Mouse (Mus musculus): Measurements from ENCODE around the gene Ndrg2. TPM values are rescaled to one million over a fixed set of nuclear protein-coding genes. Genes with fewer than 3 reads are reported as not detected.

Ndrg2 gene
- polyA plus RNA-seq, 1 experiment: 0.44 TPM

GRCm38 (mm10) chr14:51915030-51915429 is 1.1 kb upstream of the Ndrg2 start:
- Histone ChIP-seq H3K9me3 (no peaks in the 10 kb centered on the region), H3K36me3 (replicated peaks; ENCODE audit: low read length) (no peaks in the 10 kb centered on the region), H3K4me1 (peaks cover 29% of the 10 kb centered on the region), H3K4me3 (replicated peaks) (no peak overlapping the region), H3K27me3 (replicated peaks) (peaks cover 66% of the 10 kb centered on the region)
- TF ChIP-seq FLI1 (IDR thresholded peaks at IDR 0.05; ENCODE audit: low read length) (no peak), GATA1 (IDR thresholded peaks at IDR 0.05; ENCODE audit: borderline replicate concordance, low read length) (no peak)

DNA sequence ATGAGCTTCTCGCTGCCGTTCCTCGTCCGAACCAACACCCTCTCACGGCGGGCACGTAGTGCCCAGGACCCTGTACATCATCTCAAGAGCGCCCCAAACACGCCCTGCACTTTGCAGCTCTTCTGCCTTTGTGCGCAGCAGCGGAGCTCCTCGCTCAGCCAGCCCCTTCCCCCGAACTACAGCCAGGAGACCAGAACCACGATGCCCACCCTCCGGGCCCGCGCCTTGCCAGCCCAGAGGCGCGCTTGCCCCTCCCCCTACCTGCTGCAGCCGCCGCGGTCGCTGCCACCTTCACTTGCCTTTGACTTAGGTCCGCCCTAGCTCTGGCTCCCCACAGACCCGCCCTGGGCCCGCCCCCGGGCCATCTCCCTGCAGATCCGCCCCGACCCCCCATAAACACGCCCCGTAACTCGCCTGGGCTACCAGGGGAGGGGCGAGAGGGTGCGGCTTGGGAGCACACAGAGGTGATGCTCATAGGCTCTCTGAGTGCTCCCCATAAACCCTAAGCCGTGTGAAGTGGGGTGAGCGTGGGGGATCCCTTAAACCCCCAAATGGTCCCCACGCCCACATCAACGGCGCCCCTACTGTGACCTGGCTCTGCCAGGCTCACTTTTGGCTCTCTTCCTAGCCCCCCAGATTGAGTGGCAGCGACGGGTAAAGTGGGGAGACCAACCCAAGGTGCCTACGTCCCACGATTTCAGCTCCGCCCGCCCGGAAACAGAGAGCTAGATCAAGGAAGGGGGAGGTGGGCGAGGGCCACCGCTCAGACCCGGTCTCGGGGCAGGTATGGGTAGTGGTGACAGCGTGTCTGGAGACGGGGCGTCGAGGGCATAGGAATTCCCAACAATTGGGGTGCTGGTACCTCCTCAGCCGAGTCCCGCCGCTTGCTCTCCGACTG is 647 bp downstream of the Ndrg2 start:
- Histone ChIP-seq H3K9me3 (no peaks in the 10 kb centered on the region), H3K27me3 (replicated peaks) (peaks cover 63% of the 10 kb centered on the region), H3K4me1 (peaks cover 29% of the 10 kb centered on the region), H3K36me3 (replicated peaks; ENCODE audit: low read length) (no peaks in the 10 kb centered on the region), H3K4me3 (replicated peaks) (peak overlapping the region; percentile 91)
- TF ChIP-seq GATA1 (IDR thresholded peaks at IDR 0.05; ENCODE audit: borderline replicate concordance, low read length): no peak
- no peak for TF ChIP-seq FLI1 (IDR thresholded peaks at IDR 0.05; ENCODE audit: low read length)

- peaks cover 70% of the 10 kb centered on the region for H3K27me3 ChIP-seq (replicated peaks)
- no peaks in the 10 kb centered on the region for H3K36me3 ChIP-seq (replicated peaks; ENCODE audit: low read length)
- peaks cover 29% of the 10 kb centered on the region for H3K4me1 ChIP-seq
- peak overlapping the region; percentile 91 for H3K4me3 ChIP-seq (replicated peaks)
- H3K9me3 ChIP-seq: no peaks in the 10 kb centered on the region
- TF ChIP-seq FLI1 (IDR thresholded peaks at IDR 0.05; ENCODE audit: low read length) (no peak), GATA1 (IDR thresholded peaks at IDR 0.05; ENCODE audit: borderline replicate concordance, low read length) (no peak)
Observed at GRCm38 (mm10) chr14:51912391-51913061, 1.4 kb downstream of the Ndrg2 start.

DNA sequence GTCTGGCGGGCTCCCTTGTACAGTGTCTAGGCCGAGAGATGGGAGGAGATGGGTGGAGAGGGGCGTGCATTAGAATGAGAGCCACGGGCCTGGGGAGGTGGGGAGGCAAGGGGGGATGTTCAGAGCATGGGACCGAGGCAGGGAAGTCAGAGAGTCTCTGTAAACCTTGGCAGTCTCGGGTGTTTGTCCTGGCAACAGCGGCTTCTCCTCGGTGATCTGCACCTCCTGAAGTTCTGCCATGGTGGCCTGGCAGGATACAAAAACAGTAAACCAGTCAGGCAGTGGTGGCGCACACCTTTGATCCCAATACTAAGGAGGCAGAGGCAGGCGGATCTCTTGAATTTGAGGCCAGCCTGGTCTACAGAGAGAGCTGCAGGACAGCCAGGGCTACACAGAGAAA is 2.7 kb downstream of the Ndrg2 start:
- H3K4me3 ChIP-seq (replicated peaks): no peak overlapping the region
- H3K4me1 ChIP-seq: peaks cover 42% of the 10 kb centered on the region
- H3K36me3 ChIP-seq (replicated peaks; ENCODE audit: low read length): no peaks in the 10 kb centered on the region
- H3K9me3 ChIP-seq: no peaks in the 10 kb centered on the region
- H3K27me3 ChIP-seq (replicated peaks): peaks cover 76% of the 10 kb centered on the region
- TF ChIP-seq GATA1 (IDR thresholded peaks at IDR 0.05; ENCODE audit: borderline replicate concordance, low read length) (no peak), FLI1 (IDR thresholded peaks at IDR 0.05; ENCODE audit: low read length) (no peak)

GRCm38 (mm10) chr14:51906102-51906501 is 7.9 kb downstream of the Ndrg2 start:
- Histone ChIP-seq H3K4me1 (peaks cover 25% of the 10 kb centered on the region), H3K36me3 (replicated peaks; ENCODE audit: low read length) (no peaks in the 10 kb centered on the region), H3K27me3 (replicated peaks) (peaks cover 48% of the 10 kb centered on the region), H3K4me3 (replicated peaks) (peak overlapping the region; percentile 69), H3K9me3 (no peaks in the 10 kb centered on the region)
- TF ChIP-seq FLI1 (IDR thresholded peaks at IDR 0.05; ENCODE audit: low read length) (no peak), GATA1 (IDR thresholded peaks at IDR 0.05; ENCODE audit: borderline replicate concordance, low read length) (no peak)

- Histone ChIP-seq H3K27me3 (replicated peaks) (peaks cover 37% of the 10 kb centered on the region), H3K4me1 (peaks cover 25% of the 10 kb centered on the region), H3K4me3 (replicated peaks) (no peak overlapping the region), H3K36me3 (replicated peaks; ENCODE audit: low read length) (no peaks in the 10 kb centered on the region), H3K9me3 (no peaks in the 10 kb centered on the region)
- TF ChIP-seq FLI1 (IDR thresholded peaks at IDR 0.05; ENCODE audit: low read length): no peak
- no peak for TF ChIP-seq GATA1 (IDR thresholded peaks at IDR 0.05; ENCODE audit: borderline replicate concordance, low read length)
Observed at GRCm38 (mm10) chr14:51904706-51905105, 9.3 kb downstream of the Ndrg2 start.

- Histone ChIP-seq H3K4me1 (peaks cover 25% of the 10 kb centered on the region), H3K9me3 (no peaks in the 10 kb centered on the region), H3K36me3 (replicated peaks; ENCODE audit: low read length) (no peaks in the 10 kb centered on the region), H3K27me3 (replicated peaks) (peaks cover 35% of the 10 kb centered on the region), H3K4me3 (replicated peaks) (no peak overlapping the region)
- TF ChIP-seq GATA1 (IDR thresholded peaks at IDR 0.05; ENCODE audit: borderline replicate concordance, low read length) (no peak), FLI1 (IDR thresholded peaks at IDR 0.05; ENCODE audit: low read length) (no peak)
Observed at GRCm38 (mm10) chr14:51903782-51904181, 10.2 kb downstream of the Ndrg2 start.

- TF ChIP-seq GATA1 (IDR thresholded peaks at IDR 0.05; ENCODE audit: borderline replicate concordance, low read length): no peak
- TF ChIP-seq FLI1 (IDR thresholded peaks at IDR 0.05; ENCODE audit: low read length): no peak
- H3K36me3 ChIP-seq (replicated peaks; ENCODE audit: low read length): no peaks in the 10 kb centered on the region
- H3K27me3 ChIP-seq (replicated peaks): peaks cover 29% of the 10 kb centered on the region
- H3K4me1 ChIP-seq: peaks cover 25% of the 10 kb centered on the region
- H3K9me3 ChIP-seq: no peaks in the 10 kb centered on the region
- no peak overlapping the region for H3K4me3 ChIP-seq (replicated peaks)
Observed at GRCm38 (mm10) chr14:51902806-51903710, 10.9 kb downstream of the Ndrg2 start.

GRCm38 (mm10) chr14:51899351-51899750 is 14.6 kb downstream of the Ndrg2 start:
- Histone ChIP-seq H3K36me3 (replicated peaks; ENCODE audit: low read length) (no peaks in the 10 kb centered on the region), H3K27me3 (replicated peaks) (peaks cover 4% of the 10 kb centered on the region)
- TF ChIP-seq GATA1 (IDR thresholded peaks at IDR 0.05; ENCODE audit: borderline replicate concordance, low read length): no peak
- TF ChIP-seq FLI1 (IDR thresholded peaks at IDR 0.05; ENCODE audit: low read length): no peak

More at GRCm38 (mm10) chr14:51899351-51899750, 14.6 kb downstream of the Ndrg2 start:
- peaks cover 12% of the 10 kb centered on the region for H3K4me1 ChIP-seq
- H3K9me3 ChIP-seq: no peaks in the 10 kb centered on the region
- no peak overlapping the region for H3K4me3 ChIP-seq (replicated peaks)
